Mouse (Mus musculus): ENCODE measurements around the gene Rph3al.

GRCm38 (mm10) chr11:75968761-75969160 is 30.5 kb upstream of the Rph3al start:
- no peak for TF ChIP-seq POLR2A (IDR thresholded peaks at IDR 0.05; ENCODE audit: low read depth, low read length)
- no peak for TF ChIP-seq CTCF (IDR thresholded peaks at IDR 0.05; ENCODE audit: extremely low read depth, insufficient read depth, insufficient read length, insufficient replicate concordance)
